Mouse (Mus musculus) macrophage (primary cell): Measurements from ENCODE around the gene Il1rl2. TPM values are rescaled to one million over a fixed set of nuclear protein-coding genes. Genes with fewer than 3 reads are reported as not detected.
A peak's percentile ranks its signal among the peaks of the same experiment; 100 is the strongest.

ENCODE experiments used
- H3K27ac ChIP-seq: fragments of 350-480 bp; formaldehyde crosslinking; 2 replicates; pipeline ENCODE4 v1.9.0; 2021
- H3K36me3 ChIP-seq: fragments of 350-480 bp; formaldehyde crosslinking; 2 replicates; pipeline ENCODE4 v1.9.0; 2021; ENCODE audit errors: inconsistent target
- H3K4me3 ChIP-seq: fragments of 350-480 bp; formaldehyde crosslinking; 2 replicates; pipeline ENCODE4 v1.9.0; 2021; ENCODE audit errors: inconsistent target
- H3K79me2 ChIP-seq: fragments of 350-480 bp; formaldehyde crosslinking; 2 replicates; pipeline ENCODE4 v1.9.0; 2021; ENCODE audit errors: inconsistent target
- WGBS: methylation state at CpG from one replicate; pipeline ENCODE4 v1.1.7; 2026; ENCODE audit warnings: inconsistent platforms; ENCODE audit not compliant: missing documents; 5-methylcytosine and 5-hydroxymethylcytosine counted together
- polyA plus RNA-seq: library from polyadenylated mRNA; stranded (reverse); fragments of 250-400 nt; gene quantifications from 3 replicates; pipeline ENCODE4 v1.2.4, GENCODE M21; 2018; ENCODE audit warnings: inconsistent platforms
- total RNA-seq, 78 experiments: library from RNA; depleted of rRNA; stranded (reverse); fragments of 250-400 nt; gene quantifications; 1 replicate in 9 of 78; 2 replicates in 24 of 78; 3 replicates in 43 of 78; 4 replicates in 2 of 78; pipeline ENCODE4 v1.2.4; 2018; ENCODE audit warnings: inconsistent platforms in 56 of 78

The Il1rl2 gene
- 10 to 100 TPM in 2 of 26 experiments, 1 to 10 TPM in 24; 1.7 to 21.7 (median 4.6) TPM for total RNA-seq (2018; cell fraction: chromatin; rRNA removed)
- total RNA-seq (2018; cell fraction: cytosol; rRNA removed): 1 to 10 TPM; 1.3 to 4.6 (median 2.1) TPM
- 10 to 100 TPM in 5 of 26 experiments, 1 to 10 TPM in 21; 2.7 to 12.5 (median 5.9) TPM for total RNA-seq (2018; cell fraction: nucleus; rRNA removed)
- polyA plus RNA-seq: 2.2 to 2.9 TPM (median 2.9 TPM) in 3 replicates

DNA sequence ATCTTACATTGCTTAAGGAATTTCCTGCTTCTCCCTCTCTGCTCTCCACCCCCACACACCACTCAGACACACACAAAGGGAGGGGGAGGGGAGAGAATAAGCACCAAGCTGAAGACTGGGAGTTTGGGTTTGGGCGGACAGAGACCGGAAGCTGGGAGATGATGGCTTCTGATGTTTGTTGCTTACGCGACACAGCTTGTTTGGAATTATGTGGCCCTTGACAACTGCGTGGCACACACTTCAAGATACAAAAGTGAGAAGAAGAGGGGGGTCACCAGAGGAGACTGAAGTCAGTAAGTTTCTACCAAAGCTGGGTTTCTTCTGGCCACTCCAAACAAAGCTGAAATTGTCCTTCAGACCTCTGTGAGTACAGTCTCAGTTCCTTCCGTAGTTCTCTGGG, at the start of gene Il1rl2:
Il1rl2 (plus strand) TSS at position 154 of the 400 bp plus-strand sequence.
- Histone ChIP-seq H3K27ac (no peak within 1 kb of the TSS), H3K4me3 (peak within 1 kb of the TSS; percentile 4; the same call in 1 of the 2 replicates), H3K79me2 (no peaks in the 10 kb centered on the region), H3K36me3 (no peaks in the 10 kb centered on the region)
- 6% methylated on average over 5 of the region's 6 CpGs for WGBS

DNA sequence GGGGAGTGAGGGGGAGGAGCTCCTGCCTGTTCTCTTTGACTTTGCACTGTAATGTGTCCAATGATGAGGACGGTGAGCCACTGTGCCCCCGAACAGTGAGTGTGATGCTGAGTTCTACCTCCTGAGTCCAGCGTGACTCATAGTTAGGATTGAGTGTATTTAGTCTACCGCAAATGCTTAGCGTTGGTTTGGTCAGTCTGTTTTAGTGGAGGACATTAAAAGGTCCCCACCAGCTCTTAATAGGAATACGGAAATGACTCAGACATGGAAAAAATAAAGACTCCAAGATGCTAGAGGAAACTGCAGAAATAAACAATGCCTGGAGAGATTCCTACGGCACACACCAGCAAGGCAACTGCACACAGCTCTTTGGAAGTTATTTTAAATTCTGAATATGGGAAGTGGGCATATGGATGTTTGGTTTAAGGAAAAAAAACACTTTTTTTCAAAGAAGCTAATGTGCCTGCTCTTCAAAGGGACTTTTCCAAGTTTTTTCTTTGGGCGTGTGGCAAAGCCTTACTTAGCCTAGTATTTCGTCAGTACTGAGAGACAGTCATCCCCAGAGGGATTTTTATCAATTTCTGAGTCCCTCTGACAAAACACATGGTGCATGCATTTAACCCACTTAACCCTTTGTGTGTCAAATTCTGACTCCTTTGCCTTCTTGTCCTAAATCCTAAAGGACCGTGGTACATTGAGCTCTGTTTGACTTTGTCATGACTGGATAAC, 49.0 kb upstream of the Il1rl2 start:
- Histone ChIP-seq H3K79me2 (no peaks in the 10 kb centered on the region), H3K36me3 (no peaks in the 10 kb centered on the region), H3K4me3 (no peak overlapping the region), H3K27ac (no peak overlapping the region)
- WGBS: 90% methylated on average over 9 of the region's 10 CpGs

DNA sequence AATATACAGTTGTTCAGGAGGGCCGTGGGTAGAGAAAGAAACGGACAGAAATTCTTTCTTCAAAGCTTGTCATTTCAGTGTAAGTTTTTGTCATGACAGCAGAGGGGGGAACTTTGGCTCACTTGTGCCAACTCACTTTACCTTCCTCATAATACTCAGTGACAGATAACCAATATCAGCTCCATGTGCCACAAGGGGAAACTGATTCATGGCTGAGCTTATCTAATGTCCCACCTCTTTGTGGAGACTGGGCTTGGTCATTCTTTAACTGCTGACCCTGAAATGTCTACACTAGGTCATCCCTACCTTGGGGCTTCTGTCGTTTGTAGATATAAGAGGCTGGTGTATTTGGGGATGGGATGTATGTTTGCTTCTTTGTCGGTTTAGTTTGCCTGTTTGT, 46.5 kb upstream of the Il1rl2 start:
- WGBS: 93% methylated on average over 4 of the region's 4 CpGs
- H3K79me2 ChIP-seq: no peaks in the 10 kb centered on the region
- H3K27ac ChIP-seq: no peak overlapping the region
- H3K4me3 ChIP-seq: no peak overlapping the region
- H3K36me3 ChIP-seq: no peaks in the 10 kb centered on the region

DNA sequence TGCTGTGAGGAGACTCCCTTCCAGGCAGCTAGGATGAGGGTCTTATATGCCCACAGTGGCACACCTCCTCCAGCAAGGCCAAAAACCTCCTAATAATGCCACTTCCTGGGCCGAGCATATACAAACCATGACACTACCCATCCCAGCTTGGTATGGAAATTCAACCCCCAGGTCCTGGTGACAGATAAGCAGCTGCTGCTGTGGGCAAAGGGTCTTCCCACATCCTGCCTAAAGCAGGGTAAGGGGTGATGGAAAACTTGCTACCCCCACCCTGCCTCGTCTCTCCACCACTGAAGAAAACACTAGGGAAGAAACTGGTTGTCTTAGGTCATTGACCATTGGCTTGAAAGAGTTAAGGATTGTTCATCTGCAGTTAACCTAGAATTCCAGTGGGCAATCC, 45.7 kb upstream of the Il1rl2 start:
- 100% methylated on average over 2 of the region's 2 CpGs for WGBS
- H3K4me3 ChIP-seq: no peak overlapping the region
- no peaks in the 10 kb centered on the region for H3K36me3 ChIP-seq
- H3K27ac ChIP-seq: no peak overlapping the region
- no peaks in the 10 kb centered on the region for H3K79me2 ChIP-seq

DNA sequence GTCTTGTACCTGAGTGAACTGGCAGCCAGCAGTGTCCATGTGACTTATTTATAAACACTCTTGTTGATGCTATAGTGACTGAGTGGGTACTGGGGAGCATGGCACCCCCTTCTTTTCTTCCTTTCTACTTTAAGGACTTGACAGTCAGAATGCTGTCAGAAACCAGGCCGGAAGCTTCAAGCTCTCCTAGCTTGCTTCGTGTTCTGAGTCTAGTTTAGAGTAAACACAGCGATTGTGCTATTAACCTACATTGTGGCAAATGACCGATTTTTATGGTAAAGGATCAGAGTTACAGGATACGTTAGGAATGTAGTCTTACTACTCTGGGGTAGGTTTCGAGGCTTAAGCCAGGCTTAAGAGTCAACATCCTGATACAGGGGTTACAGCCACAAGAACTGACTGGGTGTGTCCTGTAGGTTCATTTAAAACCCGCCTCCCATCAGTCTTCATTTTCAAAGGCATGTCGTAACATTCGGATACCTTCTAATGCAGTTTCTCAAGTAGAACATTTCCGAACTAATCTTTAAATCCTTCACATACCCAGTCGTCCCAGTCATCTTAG, 45.1 kb upstream of the Il1rl2 start:
- no peak overlapping the region for H3K27ac ChIP-seq
- no peak overlapping the region for H3K4me3 ChIP-seq
- H3K79me2 ChIP-seq: no peaks in the 10 kb centered on the region
- no peaks in the 10 kb centered on the region for H3K36me3 ChIP-seq
- 92% methylated on average over 11 of the region's 11 CpGs for WGBS

DNA sequence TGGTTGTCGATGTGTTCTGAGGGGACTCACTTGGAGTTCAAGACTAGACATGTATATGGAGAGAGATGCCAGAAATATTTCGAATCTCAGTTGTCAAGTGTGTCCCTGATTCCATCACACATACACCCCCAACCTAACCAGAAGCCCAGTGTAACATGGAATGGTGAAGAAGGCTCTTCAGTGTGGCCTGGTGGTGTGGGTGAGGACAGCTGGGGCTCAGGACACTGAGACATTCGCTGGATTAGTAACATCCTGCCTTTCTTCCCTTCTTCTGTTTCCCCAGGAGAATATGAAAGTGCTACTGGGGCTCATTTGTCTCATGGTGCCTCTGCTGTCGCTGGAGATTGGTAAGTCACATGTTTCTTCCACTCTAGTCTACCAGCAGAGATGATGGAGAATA, 42.5 kb upstream of the Il1rl2 start:
- WGBS: 89% methylated on average over 4 of the region's 4 CpGs
- no peak overlapping the region for H3K4me3 ChIP-seq

DNA sequence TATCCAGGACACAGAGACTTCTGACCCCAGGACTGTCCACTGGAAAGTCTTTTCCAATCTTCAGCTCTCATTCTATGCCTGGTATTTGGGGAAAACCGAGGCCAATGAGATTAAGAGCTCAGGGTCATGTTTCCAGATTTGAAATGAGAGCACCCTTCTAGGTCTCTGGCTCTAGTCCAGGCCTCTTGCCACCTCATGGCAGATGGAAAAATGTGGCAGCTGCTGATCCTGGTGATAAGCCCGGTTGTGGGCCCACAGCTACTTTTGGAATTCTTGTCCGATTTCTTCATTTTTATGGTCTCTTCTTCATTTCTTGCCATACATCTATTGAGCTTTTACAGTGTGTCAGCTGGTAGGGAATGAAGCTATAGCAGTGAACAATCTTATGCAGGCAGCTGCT, 42.0 kb upstream of the Il1rl2 start:
- Histone ChIP-seq H3K4me3 (no peak overlapping the region), H3K79me2 (no peaks in the 10 kb centered on the region), H3K27ac (no peak overlapping the region), H3K36me3 (no peaks in the 10 kb centered on the region)
- 91% methylated on average over 3 of the region's 3 CpGs for WGBS

More for the DNA sequence above, 42.5 kb upstream of the Il1rl2 start:
- H3K79me2 ChIP-seq: no peaks in the 10 kb centered on the region
- no peaks in the 10 kb centered on the region for H3K36me3 ChIP-seq
- no peak overlapping the region for H3K27ac ChIP-seq

DNA sequence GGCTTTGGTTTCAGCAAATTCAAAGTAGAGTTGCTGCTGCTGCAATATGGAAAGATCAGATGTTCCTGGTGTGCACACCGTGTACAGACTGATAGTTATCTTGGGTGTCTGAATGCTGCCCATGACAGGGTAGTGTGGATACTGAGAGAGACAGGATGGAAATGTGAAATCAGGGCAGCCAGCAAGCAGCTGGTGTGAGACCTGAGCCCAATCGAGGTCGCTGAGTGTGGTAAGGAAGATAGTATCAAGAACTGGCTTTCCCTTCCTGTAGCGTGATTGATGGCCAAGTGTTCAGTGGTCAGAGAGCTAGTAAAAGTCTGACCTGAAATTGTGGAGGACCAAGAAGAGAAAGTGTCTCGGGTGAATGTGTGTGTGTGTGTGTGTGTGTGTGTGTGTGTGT, 40.4 kb upstream of the Il1rl2 start:
- no peak overlapping the region for H3K4me3 ChIP-seq
- H3K36me3 ChIP-seq: no peaks in the 10 kb centered on the region
- WGBS: 44% methylated on average over 5 of the region's 5 CpGs
- H3K27ac ChIP-seq: no peak overlapping the region
- no peaks in the 10 kb centered on the region for H3K79me2 ChIP-seq

DNA sequence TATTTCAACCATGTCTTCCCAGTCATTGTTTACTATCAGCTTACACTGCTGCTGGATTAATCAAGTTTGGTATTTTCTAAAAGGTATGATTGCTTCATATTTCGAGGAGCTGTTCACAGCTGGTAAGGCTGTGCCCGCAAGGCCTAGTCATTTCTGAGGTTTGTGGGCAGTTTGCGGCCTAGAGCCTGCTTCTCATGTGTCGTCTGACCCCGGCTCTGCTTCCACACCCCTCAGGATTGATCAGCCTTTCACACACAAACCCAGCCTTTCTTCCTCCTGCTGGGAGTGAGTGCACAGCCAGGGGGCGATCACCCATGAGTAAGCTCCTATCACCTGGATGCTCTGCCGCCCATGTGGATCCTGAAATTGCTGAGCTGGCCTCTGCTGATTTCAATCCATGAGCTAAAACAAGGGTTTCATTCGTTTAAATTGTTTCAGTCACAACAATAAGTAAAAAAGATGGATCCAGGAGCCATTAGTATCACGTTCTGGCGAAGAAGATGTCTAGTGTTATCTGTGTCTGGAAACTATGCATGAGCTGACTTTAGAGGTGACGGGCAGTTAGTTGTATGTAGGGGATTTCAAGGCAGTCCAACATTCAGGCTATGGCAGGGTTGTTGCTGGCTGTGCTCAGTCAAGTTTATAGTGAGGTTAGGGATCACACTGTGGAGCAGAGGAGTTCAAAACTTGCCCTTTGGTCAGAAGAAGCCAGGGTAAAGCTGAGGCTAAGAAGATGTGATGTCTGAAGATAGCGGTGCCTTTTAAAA, 33.7 kb upstream of the Il1rl2 start:
- no peaks in the 10 kb centered on the region for H3K79me2 ChIP-seq
- WGBS: 74% methylated on average over 12 of the region's 12 CpGs
- H3K36me3 ChIP-seq: no peaks in the 10 kb centered on the region
- no peak overlapping the region for H3K27ac ChIP-seq
- no peak overlapping the region for H3K4me3 ChIP-seq

DNA sequence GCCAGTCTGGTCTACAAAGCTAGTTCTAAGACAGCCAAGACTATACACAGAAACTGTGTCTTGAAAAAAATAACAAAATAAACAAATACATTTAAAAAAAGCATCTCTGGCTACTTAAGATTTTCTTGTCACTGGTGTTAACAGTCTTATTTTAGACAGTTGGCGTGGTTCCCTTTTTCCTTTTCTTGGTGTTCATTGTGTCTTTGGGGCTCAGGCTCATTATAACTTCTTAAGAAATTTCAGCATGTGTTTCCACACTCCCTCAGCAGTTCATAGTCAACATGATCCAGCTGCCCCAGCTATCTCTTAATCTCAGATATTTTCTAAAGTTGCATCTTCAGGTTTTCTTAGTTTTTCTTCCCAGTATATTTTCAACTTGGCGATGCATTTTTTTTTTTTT, 32.2 kb upstream of the Il1rl2 start:
- Histone ChIP-seq H3K4me3 (no peak overlapping the region), H3K36me3 (no peaks in the 10 kb centered on the region), H3K79me2 (no peaks in the 10 kb centered on the region), H3K27ac (no peak overlapping the region)
- WGBS: 79% methylated on average over 2 of the region's 2 CpGs

DNA sequence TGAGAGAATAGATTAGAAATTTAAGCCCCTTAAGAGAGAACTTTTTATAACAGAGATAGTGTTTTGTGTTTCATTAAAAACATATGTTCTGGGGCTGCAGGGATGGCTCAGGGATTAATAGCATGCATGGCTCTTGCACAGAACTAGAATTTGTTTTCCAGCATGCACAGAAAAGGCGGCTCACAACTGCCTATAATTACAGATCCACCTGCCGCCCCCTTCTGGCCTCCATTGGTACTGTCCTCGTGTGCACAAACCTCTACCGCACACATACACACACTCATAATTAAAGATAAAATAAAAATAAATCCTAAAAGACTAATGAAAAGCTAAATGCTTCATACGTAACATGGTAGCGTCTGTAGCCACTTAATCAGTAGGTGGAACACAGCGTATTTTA, 30.5 kb upstream of the Il1rl2 start:
- Histone ChIP-seq H3K27ac (peak overlapping the region; percentile 76), H3K79me2 (no peaks in the 10 kb centered on the region), H3K36me3 (no peaks in the 10 kb centered on the region), H3K4me3 (no peak overlapping the region)
- WGBS: 85% methylated on average over 7 of the region's 7 CpGs

DNA sequence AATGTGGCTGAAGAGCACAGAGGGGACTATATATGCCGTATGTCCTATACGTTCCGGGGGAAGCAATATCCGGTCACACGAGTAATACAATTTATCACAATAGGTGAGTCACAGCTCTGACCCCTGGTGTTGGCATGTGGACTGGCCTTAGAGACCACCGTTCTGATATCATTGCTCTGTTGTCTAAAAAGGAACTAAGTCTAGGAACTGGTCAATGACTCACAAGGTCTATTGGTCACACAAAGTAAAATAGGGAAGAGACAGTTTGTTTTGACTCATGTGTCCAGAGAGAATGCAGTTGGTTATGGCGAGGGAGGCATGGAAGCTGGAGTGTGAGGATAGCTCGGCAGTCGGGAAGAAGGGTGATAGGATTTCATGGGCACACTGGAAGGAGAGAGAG, 29.6 kb upstream of the Il1rl2 start:
- WGBS: 18% methylated on average over 9 of the region's 9 CpGs
- H3K79me2 ChIP-seq: no peaks in the 10 kb centered on the region
- H3K27ac ChIP-seq: peak overlapping the region; percentile 76
- H3K4me3 ChIP-seq: no peak overlapping the region
- no peaks in the 10 kb centered on the region for H3K36me3 ChIP-seq

DNA sequence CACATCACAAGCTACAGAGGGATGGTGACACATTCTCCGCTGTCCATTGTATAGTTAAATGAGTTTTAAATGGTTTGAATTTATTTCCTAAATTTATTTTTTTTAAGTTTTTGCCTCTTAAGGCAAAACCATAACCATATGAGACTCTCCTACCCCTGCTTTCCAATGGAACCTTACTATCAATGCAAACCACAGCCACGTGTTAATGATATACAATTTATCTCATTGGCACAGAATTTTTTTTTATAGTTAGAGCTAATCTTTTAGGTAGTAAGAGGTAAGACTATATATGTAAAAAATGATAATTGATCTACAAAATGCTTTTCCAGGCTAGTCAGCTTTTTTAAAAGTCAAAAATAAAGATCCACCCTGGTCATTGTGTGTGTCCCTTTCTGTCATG, 26.4 kb upstream of the Il1rl2 start:
- Histone ChIP-seq H3K36me3 (no peaks in the 10 kb centered on the region), H3K4me3 (no peak overlapping the region), H3K27ac (no peak overlapping the region), H3K79me2 (no peaks in the 10 kb centered on the region)
- WGBS: 97% methylated on average over 2 of the region's 2 CpGs

DNA sequence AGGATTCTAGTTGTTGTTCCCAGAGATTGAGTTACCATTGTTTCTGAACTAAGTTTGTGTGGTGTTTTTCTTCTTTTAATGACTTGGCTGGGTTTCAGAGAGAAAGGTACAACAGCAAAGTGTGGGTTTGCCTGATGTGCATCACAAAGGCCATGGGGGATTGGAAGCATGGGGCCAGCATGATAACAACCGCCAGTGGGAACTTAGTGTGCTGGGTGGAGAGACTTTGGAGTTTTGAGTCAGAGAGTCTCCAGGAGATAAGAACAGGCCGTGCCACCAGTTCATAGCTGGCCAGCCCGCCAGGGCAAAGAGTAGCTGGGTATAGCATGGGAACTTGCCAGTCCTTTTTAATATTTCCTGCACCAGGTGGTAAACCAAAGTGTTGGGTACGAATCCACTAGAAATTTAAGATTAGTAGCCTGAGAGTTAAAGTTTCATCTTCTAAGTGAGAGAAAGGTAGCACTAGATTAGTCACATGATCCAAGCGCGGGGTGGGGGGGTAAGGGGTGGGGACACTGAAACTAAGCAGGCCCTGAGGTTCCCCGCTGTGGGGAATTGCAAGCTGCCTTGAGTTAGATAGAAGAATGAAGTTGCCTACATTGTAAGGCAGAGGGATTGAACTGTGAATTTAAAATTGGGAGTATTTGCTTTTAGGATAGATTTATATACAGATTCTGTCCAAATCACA, 21.1 kb upstream of the Il1rl2 start:
- H3K4me3 ChIP-seq: no peak overlapping the region

More for the DNA sequence above, 21.1 kb upstream of the Il1rl2 start:
- Histone ChIP-seq H3K36me3 (no peaks in the 10 kb centered on the region), H3K79me2 (no peaks in the 10 kb centered on the region), H3K27ac (no peak overlapping the region)
- 92% methylated on average over 7 of the region's 7 CpGs for WGBS
